28 mouse cellular contexts compared by ENCODE assay signal in genomic region chr1:119892933-119893332, GRCm38 (mm10). TPM values are rescaled to one million over a fixed set of nuclear protein-coding genes. Genes with fewer than 3 reads are reported as not detected.
DNase-seq lines count a peak whose midpoint lies in the region; ATAC-seq and TF ChIP-seq lines count a peak whose summit lies in the region.
"Had no signal": no experiment of that assay in that cellular context is flagged by ENCODE, and none has a peak within 500 bp of the region (broad histone marks: within the 10 kb centered on the region; RNA-seq: fewer than 3 reads in every experiment).

No protein-coding gene starts in this region.

- no peak overlapping the region for H3K27ac ChIP-seq in forebrain, postnatal 0 days (ENCODE audit: low read depth, low read length)
- no peak overlapping the region for H3K27ac ChIP-seq in forebrain, embryonic 13.5 days
- H3K27ac ChIP-seq in lung, embryonic 14.5 days (ENCODE audit: low read depth) = no peak overlapping the region
- no peak overlapping the region for H3K27ac ChIP-seq in MEL (ENCODE audit: control insufficient read depth, low read depth, low read length)
- H3K27ac ChIP-seq: embryonic facial prominence, embryonic 15.5 days; forebrain, embryonic 15.5 days; heart, adult 2 months; heart, embryonic 13.5 days; hindbrain, embryonic 12.5 days; liver, embryonic 13.5 days; macrophage; midbrain, embryonic 13.5 days; neural tube, embryonic 12.5 days had no signal

- H3K79me2 ChIP-seq in MEL (ENCODE audit: control insufficient read depth, insufficient read depth, low read length, poor library complexity) = no peaks in the 10 kb centered on the region

- H3K27me3 ChIP-seq in forebrain, postnatal 0 days (ENCODE audit: insufficient read depth, low read length) = no peaks in the 10 kb centered on the region
- no peaks in the 10 kb centered on the region for H3K27me3 ChIP-seq in forebrain, embryonic 13.5 days
- no peaks in the 10 kb centered on the region for H3K27me3 ChIP-seq in lung, embryonic 14.5 days (ENCODE audit: insufficient read depth, low read length)
- H3K27me3 ChIP-seq in MEL (ENCODE audit: control insufficient read depth in 1 of 2, insufficient read depth in 2 of 2, low read length in 2 of 2) = no peaks in the 10 kb centered on the region
- no peaks in the 10 kb centered on the region for H3K27me3 ChIP-seq in splenic B cell, adult 2 months (ENCODE audit: control insufficient read depth, insufficient read depth, low read length, poor library complexity, severe bottlenecking)
- H3K27me3 ChIP-seq: embryonic facial prominence, embryonic 15.5 days; forebrain, embryonic 15.5 days; heart, embryonic 13.5 days; hindbrain, embryonic 12.5 days; liver, embryonic 13.5 days; midbrain, embryonic 13.5 days; neural tube, embryonic 12.5 days had no signal

- TF ChIP-seq CTCF in forebrain, postnatal 0 days (IDR thresholded peaks at IDR 0.05; ENCODE audit: low read depth) = peak; percentile 37
- peak; percentile 27; the same call in 1 of the 2 replicates for TF ChIP-seq CTCF in lung, embryonic 14.5 days (IDR thresholded peaks at IDR 0.05; ENCODE audit: low read depth)
- TF ChIP-seq CTCF in MEL (IDR thresholded peaks at IDR 0.05 in 2 of 3, conservative IDR thresholded peaks at IDR 0.05 in 1 of 3; ENCODE audit: control insufficient read depth in 1 of 3, insufficient read depth in 1 of 3, low read depth in 2 of 3, low read length in 3 of 3, poor library complexity in 1 of 3, severe bottlenecking in 1 of 3) = no peak

- no peak overlapping the region for H3K4me2 ChIP-seq in forebrain, postnatal 0 days (ENCODE audit: low read depth)
- H3K4me2 ChIP-seq in forebrain, embryonic 13.5 days = no peak overlapping the region
- H3K4me2 ChIP-seq in lung, embryonic 14.5 days = no peak overlapping the region
- H3K4me2 ChIP-seq: embryonic facial prominence, embryonic 15.5 days; forebrain, embryonic 15.5 days; heart, embryonic 13.5 days; hindbrain, embryonic 12.5 days; liver, embryonic 13.5 days; midbrain, embryonic 13.5 days; neural tube, embryonic 12.5 days had no signal

- no peak for ATAC-seq in forebrain, postnatal 0 days
- ATAC-seq in forebrain, embryonic 13.5 days = no peak
- no peak for ATAC-seq in lung, embryonic 14.5 days (ENCODE audit: insufficient read depth)
- ATAC-seq: activated CD4-positive, CD25-positive, alpha-beta regulatory T cell, adult 4 months; forebrain, embryonic 15.5 days; inflammation-experienced regulatory T-cells, adult 6 months; midbrain, embryonic 13.5 days had no signal

- H3K9me3 ChIP-seq in forebrain, postnatal 0 days (ENCODE audit: low read length) = no peaks in the 10 kb centered on the region
- no peaks in the 10 kb centered on the region for H3K9me3 ChIP-seq in forebrain, embryonic 13.5 days (replicated peaks)
- no peaks in the 10 kb centered on the region for H3K9me3 ChIP-seq in lung, embryonic 14.5 days (ENCODE audit: low read depth, low read length)
- H3K9me3 ChIP-seq in MEL (replicated peaks; ENCODE audit: insufficient read depth, low read length) = no peaks in the 10 kb centered on the region
- H3K9me3 ChIP-seq: embryonic facial prominence, embryonic 15.5 days; forebrain, embryonic 15.5 days; G1E; heart, embryonic 13.5 days; hindbrain, embryonic 12.5 days; liver, embryonic 13.5 days; midbrain, embryonic 13.5 days; neural tube, embryonic 12.5 days had no signal

- H3K4me1 ChIP-seq in forebrain, postnatal 0 days (ENCODE audit: insufficient read depth) = peaks cover 6% of the 10 kb centered on the region; the same call in 1 of the 2 replicates
- peaks cover 12% of the 10 kb centered on the region; the same call in 1 of the 2 replicates for H3K4me1 ChIP-seq in forebrain, embryonic 13.5 days
- H3K4me1 ChIP-seq in lung, embryonic 14.5 days (ENCODE audit: insufficient read depth) = no peaks in the 10 kb centered on the region
- peaks cover 0 to 3% of the 10 kb centered on the region in 2 experiments; a peak in 3 of 4 replicates for H3K4me1 ChIP-seq in MEL (ENCODE audit: control insufficient read depth in 1 of 2, insufficient read depth in 2 of 2, low read length in 2 of 2)
- H3K4me1 ChIP-seq: heart, embryonic 13.5 days; liver, embryonic 13.5 days had no signal

- no peak overlapping the region for H3K9ac ChIP-seq in forebrain, postnatal 0 days
- no peak overlapping the region for H3K9ac ChIP-seq in forebrain, embryonic 13.5 days
- H3K9ac ChIP-seq in lung, embryonic 14.5 days = no peak overlapping the region
- H3K9ac ChIP-seq in MEL (ENCODE audit: control insufficient read depth, low read depth, low read length, poor library complexity, severe bottlenecking) = no peak overlapping the region
- H3K9ac ChIP-seq: embryonic facial prominence, embryonic 15.5 days; forebrain, embryonic 15.5 days; heart, embryonic 13.5 days; hindbrain, embryonic 12.5 days; liver, embryonic 13.5 days; midbrain, embryonic 13.5 days; neural tube, embryonic 12.5 days had no signal

- H3K36me3 ChIP-seq in forebrain, postnatal 0 days (ENCODE audit: insufficient read depth) = no peaks in the 10 kb centered on the region
- H3K36me3 ChIP-seq in forebrain, embryonic 13.5 days (ENCODE audit: poor library complexity, severe bottlenecking) = no peaks in the 10 kb centered on the region
- no peaks in the 10 kb centered on the region for H3K36me3 ChIP-seq in lung, embryonic 14.5 days (ENCODE audit: insufficient read depth)
- no peaks in the 10 kb centered on the region for H3K36me3 ChIP-seq in MEL (ENCODE audit: control insufficient read depth in 1 of 2, insufficient read depth in 2 of 2, low read length in 2 of 2)
- no peaks in the 10 kb centered on the region for H3K36me3 ChIP-seq in splenic B cell, adult 2 months (ENCODE audit: control insufficient read depth, insufficient read depth, low read length, poor library complexity, severe bottlenecking)
- H3K36me3 ChIP-seq: embryonic facial prominence, embryonic 15.5 days; forebrain, embryonic 15.5 days; G1E; heart, embryonic 13.5 days; hindbrain, embryonic 12.5 days; liver, embryonic 13.5 days; midbrain, embryonic 13.5 days; neural tube, embryonic 12.5 days had no signal

- no peak for TF ChIP-seq POLR2A in MEL (IDR thresholded peaks at IDR 0.05; ENCODE audit: control insufficient read depth in 1 of 2, insufficient read depth in 1 of 2, low read depth in 1 of 2, low read length in 2 of 2, poor library complexity in 1 of 2)

- peak; percentile 0; the same call in 1 of the 2 replicates for TF ChIP-seq RAD21 in MEL (IDR thresholded peaks at IDR 0.05; ENCODE audit: low read depth, low read length)

- no peak for DNase-seq in forebrain, postnatal 0 days
- DNase-seq in lung, embryonic 14.5 days = peak; percentile 23
- no peak for DNase-seq in lung, postnatal 36 days
- no peak for DNase-seq in MEL (ENCODE audit: low read depth, low spot score)
- DNase-seq in splenic B cell, adult 2 months (ENCODE audit: low read depth, low spot score) = peak; percentile 18
- DNase-seq in adrenal gland, postnatal 25 days = no peak
- no peak for DNase-seq in frontal cortex, postnatal 10 days (ENCODE audit: low spot score in 2 of 2)
- DNase-seq: adrenal gland, adult 8-10 months; cerebellum, adult 8-10 months; gastrocnemius, postnatal 25 days; heart, adult 2 months; heart, postnatal 14 days; kidney, adult 8-10 months; liver, embryonic 13.5 days; lung, adult 2 months; right cerebral cortex, postnatal 14 days; thymus, postnatal 25 days had no signal

- no peak for TF ChIP-seq EP300 in MEL (IDR thresholded peaks at IDR 0.05; ENCODE audit: low read depth in 1 of 2, low read length in 2 of 2)

- WGBS in forebrain, postnatal 0 days = 71% methylated on average over 6 of the region's 6 CpGs
- WGBS in forebrain, embryonic 13.5 days = 79% methylated on average over 6 of the region's 6 CpGs
- 54% methylated on average over 6 of the region's 6 CpGs for WGBS in lung, embryonic 14.5 days

- no peak overlapping the region for H3K4me3 ChIP-seq in forebrain, postnatal 0 days (ENCODE audit: low read depth, low read length)
- H3K4me3 ChIP-seq in forebrain, embryonic 13.5 days = no peak overlapping the region
- no peak overlapping the region for H3K4me3 ChIP-seq in lung, embryonic 14.5 days (ENCODE audit: low read depth, low read length)
- no peak overlapping the region for H3K4me3 ChIP-seq in MEL (ENCODE audit: control insufficient read depth in 1 of 2, insufficient read depth in 1 of 2, low read depth in 2 of 2, low read length in 2 of 2)
- H3K4me3 ChIP-seq: embryonic facial prominence, embryonic 15.5 days; forebrain, embryonic 15.5 days; heart, adult 2 months; heart, embryonic 13.5 days; hindbrain, embryonic 12.5 days; liver, embryonic 13.5 days; midbrain, embryonic 13.5 days; neural tube, embryonic 12.5 days had no signal

TF ChIP-seq in MEL, 35 proteins besides CTCF, POLR2A, EP300 and RAD21 (continues in another document):
- TF ChIP-seq MEF2A (IDR thresholded peaks at IDR 0.05; ENCODE audit: extremely low read depth, insufficient replicate concordance, low read depth, low read length, poor library complexity, severe bottlenecking) (no peak), MAZ (IDR thresholded peaks at IDR 0.05; ENCODE audit: low read depth, low read length) (no peak), ZKSCAN1 (IDR thresholded peaks at IDR 0.05; ENCODE audit: low read depth, low read length) (no peak), KAT2A (conservative IDR thresholded peaks at IDR 0.05; ENCODE audit: low read depth, low read length) (no peak), TBP (IDR thresholded peaks at IDR 0.05; ENCODE audit: low read depth, low read length) (no peak), CHD2 (IDR thresholded peaks at IDR 0.05; ENCODE audit: low read length) (no peak), E2F4 (IDR thresholded peaks at IDR 0.05; ENCODE audit: borderline replicate concordance, low read depth, low read length) (no peak)

RNA-seq across cellular contexts. Expression of gene Tmem177, which starts 20.1 kb away (rescaled TPM):
- total RNA-seq in forebrain, postnatal 0 days (2014; rRNA removed) = 6.9 and 7.2 TPM in 2 replicates
- polyA plus RNA-seq in forebrain, postnatal 0 days (2015; fragmentation: Nextera tagmentation; extraction: Ambion mirVana) = 4.1 and 5.4 TPM in 2 replicates
- polyA plus RNA-seq in forebrain, embryonic 13.5 days (2015; fragmentation: Nextera tagmentation; extraction: Ambion mirVana) = 13.1 and 13.3 TPM in 2 replicates
- polyA plus RNA-seq in lung, embryonic 14.5 days (2014; fragmentation: Nextera tagmentation; extraction: Ambion mirVana) = 6.4 and 8.4 TPM in 2 replicates
- total RNA-seq in MEL (2012; rRNA removed) = 6.0 and 6.2 TPM in 2 replicates
- polyA plus RNA-seq in MEL (2012; ENCODE audit: insufficient read depth in 1 of 2, insufficient read length in 2 of 2, low read depth in 1 of 2, low replicate concordance in 2 of 2, missing spikeins in 1 of 2) = 1 to 10 TPM in 1 of 2 experiments, not detected in 1; 7.5 TPM
- total RNA-seq in adrenal gland, postnatal 25 days (2021) = 9.0 and 10.8 TPM in 2 replicates

RNA-seq across cellular contexts. Expression of gene Ptpn4, which starts 55.5 kb away (rescaled TPM):
- total RNA-seq in forebrain, postnatal 0 days (2014; rRNA removed) = 40.1 and 41.4 TPM in 2 replicates
- 2.6 and 6.2 TPM in 2 replicates for polyA plus RNA-seq in forebrain, postnatal 0 days (2015; fragmentation: Nextera tagmentation; extraction: Ambion mirVana)
- polyA plus RNA-seq in forebrain, embryonic 13.5 days (2015; fragmentation: Nextera tagmentation; extraction: Ambion mirVana) = 10.9 and 11.0 TPM in 2 replicates
- polyA plus RNA-seq in lung, embryonic 14.5 days (2014; fragmentation: Nextera tagmentation; extraction: Ambion mirVana) = 13.9 and 15.7 TPM in 2 replicates
- total RNA-seq in MEL (2012; rRNA removed) = 8.7 and 9.5 TPM in 2 replicates
- 100 to 1,000 TPM in 1 of 2 experiments, 1 to 10 TPM in 1; 6.2 to 527 TPM for polyA plus RNA-seq in MEL (2012; ENCODE audit: insufficient read depth in 1 of 2, insufficient read length in 2 of 2, low read depth in 1 of 2, low replicate concordance in 2 of 2, missing spikeins in 1 of 2)
- total RNA-seq in adrenal gland, postnatal 25 days (2021) = 27.2 and 28.2 TPM in 2 replicates

Comparison
In these comparisons a context has a peak if more than half of its experiments do, and no peak if none do; other contexts are left out.
1. DNase-seq: peak in lung, embryonic 14.5 days (single experiment) and splenic B cell, adult 2 months (single experiment); none in forebrain, postnatal 0 days (single experiment), lung, postnatal 36 days (single experiment), MEL (single experiment), adrenal gland, postnatal 25 days (single experiment) and frontal cortex, postnatal 10 days (0 of 2).
2. CTCF ChIP-seq: peak in forebrain, postnatal 0 days (single experiment) and lung, embryonic 14.5 days (single experiment); none in MEL (0 of 3).